ENCODE assay signal across 25 mouse cellular contexts in genomic region chr12:26339886-26340285, GRCm38 (mm10).
"Had no signal": no experiment of that assay in that cellular context is flagged by ENCODE, and none has a peak within 500 bp of the region (broad histone marks: within the 10 kb centered on the region; RNA-seq: fewer than 3 reads in every experiment).

No protein-coding gene starts in this region.

- H3K4me3 ChIP-seq: embryonic facial prominence, embryonic 10.5 days; embryonic facial prominence, embryonic 12.5 days; embryonic facial prominence, embryonic 13.5 days; embryonic facial prominence, embryonic 15.5 days; erythroblast, embryonic 14.5 days; forebrain, embryonic 10.5 days; forebrain, embryonic 12.5 days; forebrain, embryonic 13.5 days; forebrain, embryonic 15.5 days; heart, adult 2 months; heart, embryonic 10.5 days had no signal

- ATAC-seq: forebrain, embryonic 13.5 days; forebrain, embryonic 14.5 days; forebrain, embryonic 15.5 days; forebrain, embryonic 16.5 days; forebrain, postnatal 0 days had no signal

- H3K27ac ChIP-seq: embryonic facial prominence, embryonic 10.5 days; embryonic facial prominence, embryonic 12.5 days; embryonic facial prominence, embryonic 13.5 days; embryonic facial prominence, embryonic 15.5 days; forebrain, embryonic 10.5 days; forebrain, embryonic 12.5 days; forebrain, embryonic 13.5 days; forebrain, embryonic 15.5 days; heart, adult 2 months; heart, embryonic 10.5 days had no signal

- DNase-seq: cerebellum, adult 9-11 months; cerebellum, postnatal 10 days; cerebellum, postnatal 14 days; cerebellum, postnatal 25 days; cerebellum, postnatal 36 days; embryo, embryonic 11 days; forebrain, postnatal 0 days; gastrocnemius, postnatal 10 days; gastrocnemius, postnatal 14 days; gastrocnemius, postnatal 25 days; gastrocnemius, postnatal 36 days; heart, adult 18-20 months; heart, adult 2 months had no signal

- H3K27me3 ChIP-seq: embryonic facial prominence, embryonic 12.5 days; embryonic facial prominence, embryonic 13.5 days; embryonic facial prominence, embryonic 15.5 days; forebrain, embryonic 12.5 days; forebrain, embryonic 13.5 days; forebrain, embryonic 15.5 days had no signal
